9 mouse cellular contexts compared by ENCODE assay signal in the genomic region with DNA sequence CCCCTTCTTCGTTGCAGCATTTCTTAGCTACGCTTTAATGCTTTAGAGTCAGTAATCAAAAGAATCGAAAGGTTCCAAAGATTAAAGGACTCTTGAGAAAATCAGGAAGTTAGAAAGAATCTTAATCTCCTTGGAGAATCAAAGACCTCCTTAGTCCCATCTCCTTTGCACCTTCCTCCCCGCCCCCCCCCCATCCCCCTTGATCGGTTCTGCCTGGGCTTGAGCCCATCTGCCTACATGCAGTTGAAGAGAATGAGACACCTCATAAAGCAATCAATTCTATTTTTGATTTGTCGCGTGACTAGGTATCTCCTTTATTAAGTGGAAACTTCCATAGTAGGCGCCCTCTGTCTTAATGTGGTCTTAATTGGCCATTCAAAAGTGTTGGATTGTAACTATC. TPM values are rescaled to one million over a fixed set of nuclear protein-coding genes. Genes with fewer than 3 reads are reported as not detected.
DNase-seq lines count a peak whose midpoint lies in the region; ATAC-seq and TF ChIP-seq lines count a peak whose summit lies in the region.
"Had no signal": no experiment of that assay in that cellular context is flagged by ENCODE, and none has a peak within 500 bp of the region (broad histone marks: within the 10 kb centered on the region; RNA-seq: fewer than 3 reads in every experiment).

No protein-coding gene starts in this region.

- no peak overlapping the region for H3K9ac ChIP-seq in heart, adult 2 months (ENCODE audit: low read depth, low read length)
- H3K9ac ChIP-seq in liver, embryonic 13.5 days, result peak overlapping the region; percentile 94

- no peaks in the 10 kb centered on the region for H3K9me3 ChIP-seq in liver, embryonic 13.5 days (replicated peaks)

- no peak for ATAC-seq in liver, embryonic 13.5 days (ENCODE audit: low read depth)

- peak overlapping the region; percentile 99 for H3K4me2 ChIP-seq in liver, embryonic 13.5 days

- WGBS in heart, adult 2 months, result 18% methylated on average over 8 of the region's 8 CpGs
- 14% methylated on average over 8 of the region's 8 CpGs for WGBS in liver, embryonic 13.5 days (ENCODE audit: insufficient replicate concordance)

- no peak for DNase-seq in heart, adult 2 months
- DNase-seq in heart, adult 18-20 months, result no peak
- peak; percentile 0 for DNase-seq in urinary bladder, postnatal 14 days (ENCODE audit: low spot score)
- no peak for DNase-seq in urinary bladder, postnatal 36 days (ENCODE audit: low spot score in 2 of 2)
- DNase-seq in liver, embryonic 13.5 days, result no peak
- no peak for DNase-seq in MN1 (ENCODE audit: low spot score)
- no peak for DNase-seq in thymus, postnatal 36 days
- no peak for DNase-seq in adrenal gland, postnatal 25 days

- intact Hi-C loops in heart, adult 2 months (cut with DNase I), result loop anchor here (2.0 to 5.0 kb wide), 3 partner anchors 39 to 100 kb away; no protein-coding TSS in a partner anchor

- peaks cover 16% of the 10 kb centered on the region for H3K36me3 ChIP-seq in heart, adult 2 months (ENCODE audit: control insufficient read depth, insufficient read depth, low read length)
- no peaks in the 10 kb centered on the region for H3K36me3 ChIP-seq in liver, embryonic 13.5 days

- H3K79me2 ChIP-seq in heart, adult 2 months (replicated peaks; ENCODE audit: control insufficient read depth, insufficient read depth, low read length), result no peaks in the 10 kb centered on the region

- no peaks in the 10 kb centered on the region for H3K27me3 ChIP-seq in heart, adult 2 months (ENCODE audit: control insufficient read depth, insufficient read depth, low read length)
- H3K27me3 ChIP-seq in liver, embryonic 13.5 days, result peaks cover 13% of the 10 kb centered on the region; the same call in 1 of the 2 replicates

- no peak for TF ChIP-seq EP300 in heart, adult 2 months (IDR thresholded peaks at IDR 0.05; ENCODE audit: insufficient read depth, low read depth, low read length)

- peak overlapping the region; percentile 85 for H3K27ac ChIP-seq in heart, adult 2 months
- no peak overlapping the region for H3K27ac ChIP-seq in liver, embryonic 13.5 days

- TF ChIP-seq CTCF in heart, adult 2 months (IDR thresholded peaks at IDR 0.05), result no peak

- no peak for TF ChIP-seq POLR2A in heart, adult 2 months (IDR thresholded peaks at IDR 0.05; ENCODE audit: insufficient read depth, low read depth, low read length)

- H3K4me3 ChIP-seq in heart, adult 2 months, result peak overlapping the region; percentile 97
- H3K4me3 ChIP-seq in liver, embryonic 13.5 days (replicated peaks), result peak overlapping the region; percentile 93

- peaks cover 2% of the 10 kb centered on the region for H3K4me1 ChIP-seq in heart, adult 2 months (ENCODE audit: control insufficient read depth, insufficient read depth, low read length)
- peaks cover 43% of the 10 kb centered on the region for H3K4me1 ChIP-seq in liver, embryonic 13.5 days (replicated peaks)

RNA-seq across cellular contexts. Expression of gene Cpd, which starts 0.5 kb away (rescaled TPM):
- 10 to 100 TPM; 34.8 to 39.7 TPM for total RNA-seq in heart, adult 2 months (2021)
- 16.8 and 34.5 TPM in 2 replicates for polyA plus RNA-seq in heart, adult 2 months (2012; rRNA removed)
- 10 to 100 TPM; 35.0 to 38.6 TPM for total RNA-seq in heart, adult 18-20 months (2021)
- polyA plus RNA-seq in liver, embryonic 13.5 days (2015; fragmentation: Nextera tagmentation; extraction: Ambion mirVana), result 4.8 and 6.3 TPM in 2 replicates
- 39.7 and 45.4 TPM in 2 replicates for total RNA-seq in adrenal gland, postnatal 25 days (2021)

RNA-seq across cellular contexts. Expression of gene Tmigd1, which starts 54.6 kb away (rescaled TPM):
- total RNA-seq in heart, adult 2 months (2021), result under 1 TPM; 0.47 to 0.57 TPM
- 0.16 and 0.20 TPM in 2 replicates for polyA plus RNA-seq in heart, adult 2 months (2012; rRNA removed)
- total RNA-seq in heart, adult 18-20 months (2021), result under 1 TPM in 1 of 2 experiments, not detected in 1; 0.28 TPM
- polyA plus RNA-seq in liver, embryonic 13.5 days (2015; fragmentation: Nextera tagmentation; extraction: Ambion mirVana), result not detected in 2 replicates
- 1.1 TPM in 1 of 2 replicates, not detected in the other for total RNA-seq in adrenal gland, postnatal 25 days (2021)
- total RNA-seq: common myeloid progenitor, adult 5-6 weeks had no signal
